Mouse (Mus musculus) natural killer cell, adult 2 months (primary cell): Measurements from ENCODE around the gene Sppl2b.
"Not testable (repeated sequence)": the region's sequence is repeated elsewhere in the genome, so short reads cannot be mapped to it uniquely, and the experiment has no call there.

Experiments used
- DNase-seq, 2 experiments: peaks; one replicate each; pipeline ENCODE4 v3.0.0; 2022; ENCODE audit warnings: low spot score in 2 of 2

The Sppl2b gene

DNA sequence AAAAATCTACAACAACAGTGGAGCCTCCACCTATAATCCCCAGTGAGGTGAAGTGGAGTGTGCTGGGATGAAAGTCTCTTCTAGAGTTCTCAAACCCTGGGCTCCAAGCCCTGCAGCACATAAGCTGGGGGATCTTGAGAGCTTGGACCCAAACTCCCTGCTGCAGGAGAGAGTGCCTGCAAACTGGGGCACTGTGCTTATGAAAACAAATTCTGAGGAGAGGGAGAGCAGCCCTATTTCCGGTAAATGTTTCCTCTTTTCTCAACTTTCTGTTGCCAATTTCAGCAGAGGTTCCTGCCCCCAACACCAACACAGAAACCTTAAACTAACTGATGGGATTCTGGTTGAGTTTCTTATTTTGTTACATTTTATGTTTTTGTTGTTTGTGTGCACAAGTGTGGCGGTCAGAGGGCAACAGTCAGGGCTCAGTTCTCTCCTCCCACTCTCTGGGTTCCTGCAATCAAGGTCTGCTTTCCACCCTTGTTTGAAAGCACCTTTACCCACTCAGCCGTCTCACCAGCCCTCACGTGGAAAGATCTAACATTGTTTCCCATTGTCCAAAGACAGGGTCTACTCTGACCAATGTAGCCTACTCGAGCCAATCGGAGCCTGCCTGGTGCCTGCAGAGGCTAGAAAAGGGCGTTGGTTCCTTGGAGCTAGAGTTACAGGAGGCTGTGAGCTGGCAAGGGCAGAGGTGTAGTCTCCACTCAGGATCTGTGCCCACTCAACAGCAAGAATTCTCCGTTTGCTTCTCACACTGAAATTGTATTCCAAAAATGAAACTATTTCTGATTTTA, 31.0 kb upstream of the Sppl2b start:
- DNase-seq = no peak

DNA sequence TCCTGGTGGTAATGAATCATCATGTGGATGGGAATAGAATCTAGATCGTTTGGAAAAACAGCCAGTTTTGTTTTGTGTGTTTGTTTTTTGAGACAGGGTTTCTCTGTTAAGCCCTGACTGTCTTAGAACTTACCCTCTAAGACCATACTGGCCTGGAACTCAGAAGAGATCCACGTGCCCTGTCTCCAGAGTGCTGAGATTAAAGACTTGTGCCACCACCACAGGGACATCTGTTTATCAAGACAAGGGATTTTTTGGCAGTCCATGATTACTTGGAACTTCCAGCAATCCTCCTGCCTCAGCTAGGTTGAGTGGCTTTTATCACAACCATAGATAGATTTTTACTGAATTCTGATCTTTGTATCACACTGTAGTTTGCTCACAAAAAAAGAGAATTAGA, 30.2 kb upstream of the Sppl2b start:
- no peak for DNase-seq

DNA sequence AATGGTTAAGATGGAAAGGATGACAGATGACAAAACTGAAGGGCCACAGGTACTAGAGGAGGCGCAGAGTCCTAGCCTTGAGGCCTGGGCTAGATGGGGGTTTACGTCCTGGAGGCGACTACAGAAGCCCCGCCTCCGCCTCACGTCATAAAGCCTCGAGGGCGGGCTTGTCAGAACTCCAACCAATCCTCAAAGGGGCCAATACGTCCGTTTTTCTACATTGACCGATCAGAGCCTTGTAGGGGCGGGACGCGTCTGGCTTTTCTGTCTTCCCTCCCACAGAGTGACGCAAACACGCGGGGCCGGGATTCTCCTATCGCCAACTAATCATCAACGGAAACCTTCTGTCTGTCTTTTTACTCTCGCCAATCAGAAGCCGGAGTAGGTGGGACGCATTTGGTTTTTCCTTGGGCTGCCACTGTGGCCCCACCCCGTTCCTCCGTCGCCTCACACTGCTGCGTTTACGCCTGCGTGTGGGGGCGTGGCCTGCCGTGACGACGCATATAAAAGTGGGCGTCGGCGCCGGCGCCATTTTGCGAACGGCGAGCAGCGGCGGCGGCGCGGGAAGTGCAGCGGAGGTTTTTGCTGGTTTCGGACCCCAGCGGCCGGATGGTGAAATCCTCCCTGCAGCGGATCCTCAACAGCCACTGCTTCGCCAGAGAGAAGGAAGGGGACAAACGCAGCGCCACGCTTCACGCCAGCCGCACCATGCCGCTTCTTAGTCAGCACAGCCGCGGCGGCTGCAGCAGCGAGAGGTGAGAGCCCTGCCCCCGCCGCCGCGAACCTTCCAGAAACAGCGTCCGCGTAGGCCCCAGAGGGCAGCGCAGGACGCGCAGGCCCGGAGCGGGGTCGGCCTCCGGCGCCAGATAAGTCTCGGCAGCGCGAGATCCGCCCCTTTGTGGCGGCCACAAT, 28.7 kb upstream of the Sppl2b start, which contains the start of gene Oaz1:
Oaz1 (plus strand) TSS at position 506 of the 912 bp plus-strand sequence.
- peak; percentile 99 for DNase-seq

DNA sequence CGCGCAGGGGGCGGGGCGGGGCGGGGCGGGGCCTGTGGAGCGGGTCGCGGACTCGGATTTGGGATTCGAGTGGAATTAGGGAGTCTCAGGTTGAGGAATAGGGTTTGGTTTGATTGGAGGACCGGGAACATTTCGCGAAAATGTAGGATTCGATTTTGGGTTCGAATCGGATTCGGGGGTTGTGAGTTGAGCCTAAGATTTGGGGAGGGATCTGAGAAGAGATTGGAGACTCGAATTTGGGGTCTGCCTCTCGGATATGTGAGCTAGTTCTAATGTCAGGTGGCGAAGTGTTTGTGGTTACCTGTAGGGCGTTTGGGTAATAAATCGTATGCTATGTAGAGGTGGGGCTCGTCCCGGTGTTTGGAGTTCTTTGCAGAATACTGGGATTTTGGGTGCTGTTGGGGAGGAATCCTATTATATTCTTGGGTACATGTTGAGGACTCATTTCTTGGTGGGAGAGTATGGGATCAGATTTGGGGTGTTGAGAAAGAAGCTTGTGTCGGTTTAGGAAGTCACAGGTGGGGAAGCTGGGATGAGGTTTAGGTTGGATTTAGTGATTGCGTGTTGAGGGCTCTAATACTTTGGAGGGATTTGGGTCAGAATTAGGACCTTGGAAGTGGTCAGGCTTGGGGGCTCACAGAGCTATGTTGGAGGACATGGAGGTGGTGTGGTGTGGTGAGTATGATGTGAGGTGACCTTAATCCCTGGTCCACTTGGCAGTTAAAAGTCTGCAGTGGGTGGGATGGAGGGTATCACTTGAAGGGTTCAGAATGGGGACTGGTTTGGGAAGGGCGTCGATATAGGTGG, 27.8 kb upstream of the Sppl2b start:
- DNase-seq = no peak

DNA sequence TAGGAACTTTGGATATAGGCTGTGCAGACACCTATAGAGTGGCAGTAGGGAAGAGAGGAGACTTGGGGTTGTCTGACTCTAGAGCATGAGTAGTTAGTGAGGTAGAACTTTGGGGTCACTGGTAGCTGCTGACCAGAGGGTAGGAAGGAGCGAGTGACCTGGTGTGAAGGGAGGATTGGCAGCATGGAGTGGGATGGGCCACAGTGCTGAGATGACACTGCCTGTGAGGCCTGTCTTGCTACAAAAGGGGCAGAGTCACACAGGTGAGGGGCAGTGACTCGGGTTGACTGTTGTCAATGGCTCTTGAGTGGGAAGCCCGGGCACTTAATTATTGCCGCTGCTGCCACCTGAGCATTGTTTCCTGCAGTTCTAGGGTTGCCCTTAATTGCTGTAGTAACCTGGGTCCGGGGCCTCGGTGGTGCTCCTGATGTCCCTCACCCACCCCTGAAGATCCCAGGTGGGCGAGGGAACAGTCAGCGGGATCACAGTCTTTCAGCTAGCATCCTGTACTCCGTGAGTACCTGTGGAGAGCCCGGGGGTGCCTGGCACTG, 27.1 kb upstream of the Sppl2b start:
- no peak for DNase-seq

DNA sequence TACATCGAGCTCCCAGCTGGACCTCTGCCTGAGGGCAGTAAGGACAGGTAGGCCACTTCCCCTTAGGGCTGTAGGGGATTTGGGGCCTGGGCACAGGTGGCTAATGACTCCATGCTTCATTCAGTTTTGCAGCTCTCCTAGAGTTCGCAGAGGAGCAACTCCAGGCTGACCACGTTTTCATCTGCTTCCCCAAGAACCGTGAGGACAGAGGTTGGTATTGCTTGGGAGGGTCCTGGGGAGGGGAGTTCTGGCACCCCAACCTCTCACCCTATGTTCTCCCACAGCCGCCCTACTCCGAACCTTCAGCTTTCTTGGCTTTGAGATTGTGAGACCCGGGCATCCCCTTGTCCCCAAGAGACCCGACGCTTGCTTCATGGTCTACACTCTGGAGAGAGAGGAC, 26.5 kb upstream of the Sppl2b start:
- not testable (repeated sequence) for DNase-seq

DNA sequence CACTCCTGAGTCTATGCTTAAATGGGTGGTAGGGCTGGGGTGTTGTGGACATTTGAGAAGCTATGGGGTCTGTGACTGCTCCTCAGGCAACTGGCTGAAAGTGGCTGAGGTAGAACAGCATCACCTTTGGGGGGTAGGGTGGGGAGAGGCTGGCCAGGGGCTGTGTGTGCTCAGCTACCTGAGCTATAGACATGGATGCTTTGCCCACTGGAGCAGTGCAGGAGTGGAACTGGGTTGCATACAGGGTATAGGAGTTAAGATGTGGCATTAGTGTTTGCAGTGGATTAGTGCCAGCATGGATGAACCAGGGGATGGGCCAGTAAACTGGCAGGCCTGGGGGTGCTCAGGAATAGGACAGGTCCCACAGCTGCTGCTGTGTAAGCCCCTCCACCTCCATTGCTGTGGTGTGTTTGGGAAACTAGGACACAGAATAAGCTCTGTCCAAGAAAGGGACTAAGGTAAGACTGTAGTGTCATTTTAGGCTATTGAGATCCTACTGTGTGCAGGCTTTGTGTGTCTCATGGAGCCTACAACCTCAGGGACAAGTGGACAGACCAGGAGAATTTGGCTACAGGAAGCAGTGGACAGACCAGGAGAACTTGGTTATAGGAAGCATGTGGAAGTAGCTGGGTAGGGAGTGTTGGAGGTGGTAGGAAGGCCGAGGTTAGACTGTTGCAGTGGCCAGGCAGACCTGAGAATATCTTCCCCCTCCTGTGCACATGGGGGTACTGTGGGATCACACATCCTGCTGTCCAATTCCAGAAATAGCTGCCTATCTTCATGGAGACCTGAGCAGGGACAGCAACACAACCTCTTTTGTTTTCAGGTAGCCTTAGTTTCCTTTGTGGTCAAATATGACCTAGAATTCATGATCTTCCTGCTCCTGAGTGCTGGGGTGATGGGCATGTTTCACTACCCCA, 25.5 kb upstream of the Sppl2b start:
- DNase-seq = no peak

DNA sequence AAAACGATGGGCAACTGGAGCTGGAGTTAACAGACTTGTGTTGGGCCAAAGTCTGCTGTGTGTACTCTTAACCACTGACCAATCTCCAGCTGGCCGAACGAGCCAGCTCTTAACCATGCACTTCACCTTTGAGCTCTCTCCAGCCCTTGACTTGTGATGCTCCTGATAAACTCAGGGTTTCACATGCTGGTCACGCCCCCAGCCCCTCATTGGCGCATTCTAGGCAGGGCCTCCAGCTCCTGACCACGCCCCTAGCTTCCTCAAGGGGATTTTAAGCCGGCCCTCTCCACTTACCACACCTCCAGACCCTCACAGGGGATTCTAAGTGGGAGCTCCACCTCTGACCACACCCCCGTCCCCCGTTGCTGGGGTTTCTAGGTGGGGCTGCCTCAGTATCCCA, 23.9 kb upstream of the Sppl2b start:
- DNase-seq = peak in 1 of 2 experiments; percentile 40

DNA sequence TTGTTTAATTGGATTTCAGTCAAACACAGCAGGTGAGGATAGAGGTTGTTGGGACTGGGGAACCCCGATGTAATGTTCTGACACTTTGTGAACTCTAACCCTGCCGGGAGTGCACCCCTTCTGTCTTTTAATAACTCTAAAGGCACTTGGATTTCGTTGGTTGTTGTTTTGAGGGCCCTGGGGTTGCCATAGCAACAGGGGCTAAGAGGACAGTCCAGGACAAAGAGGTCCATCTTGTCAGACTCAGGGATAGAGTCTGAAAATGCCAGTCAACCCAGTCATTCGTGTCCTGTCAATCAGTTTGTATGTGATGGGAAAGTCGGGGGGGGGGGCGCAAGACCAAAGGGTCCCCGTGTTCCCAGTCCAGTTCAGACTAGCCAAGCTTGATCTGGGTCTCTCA, 22.3 kb upstream of the Sppl2b start:
- no peak for DNase-seq

DNA sequence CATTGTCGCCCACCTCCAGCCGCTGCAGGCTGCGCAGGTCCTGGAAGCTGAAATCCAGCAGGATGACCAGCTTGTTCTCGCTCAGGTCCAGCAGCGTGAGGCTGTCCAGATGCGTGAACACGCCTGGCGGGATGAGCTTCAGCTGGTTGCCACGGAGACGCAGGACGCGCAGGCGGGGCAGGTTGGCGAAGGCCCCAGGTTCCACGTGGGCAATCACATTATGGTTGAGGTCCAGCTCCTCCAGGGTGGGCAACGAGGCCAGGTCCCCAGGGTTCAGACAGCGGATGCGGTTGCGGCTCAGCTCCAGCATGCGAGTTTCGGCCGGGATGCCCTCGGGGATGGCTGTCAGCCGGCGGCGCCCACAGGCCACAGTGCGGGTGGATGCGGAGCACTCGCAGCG, 19.5 kb upstream of the Sppl2b start:
- no peak for DNase-seq

DNA sequence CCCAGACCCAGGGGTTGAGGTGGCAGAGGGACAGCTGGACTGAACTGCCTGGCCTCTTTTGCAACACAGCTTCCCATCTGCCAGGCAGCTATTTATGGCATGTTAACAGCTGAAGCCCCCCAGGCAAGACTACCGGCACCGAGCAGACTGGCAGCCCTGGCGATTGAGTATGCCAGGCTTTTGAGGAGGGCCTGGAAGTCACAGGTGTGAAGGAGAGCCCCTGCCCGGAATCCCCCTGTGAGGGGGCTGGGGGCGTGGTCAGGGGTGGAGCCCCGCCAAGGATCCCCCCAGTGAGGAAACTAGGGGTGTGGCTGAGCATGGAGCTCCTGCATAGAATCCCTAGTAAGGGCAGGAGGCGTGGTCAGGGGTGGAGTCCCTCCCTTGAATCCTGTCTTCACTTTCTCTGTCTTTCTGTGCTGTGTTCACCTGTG, 18.1 kb upstream of the Sppl2b start:
- DNase-seq = no peak

DNA sequence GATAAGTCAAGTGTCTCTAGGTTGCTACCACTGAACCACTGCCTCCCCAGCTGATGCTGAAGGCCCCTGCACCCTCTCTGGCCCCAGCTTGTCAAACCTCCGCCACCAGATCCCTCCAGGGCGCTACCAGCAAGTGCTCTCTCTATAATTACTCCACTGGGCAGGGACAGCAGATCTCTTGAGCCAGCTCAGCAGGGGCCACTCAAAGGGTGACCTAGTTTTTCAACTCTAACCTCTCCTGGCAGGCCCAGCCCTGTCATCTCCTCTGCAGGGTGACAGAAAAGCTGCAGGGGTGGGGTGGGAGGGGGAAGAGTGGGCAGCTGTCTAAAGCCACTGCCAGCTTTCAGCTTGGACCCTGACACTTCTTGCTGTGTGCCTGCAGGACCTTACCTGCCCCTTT, 17.2 kb upstream of the Sppl2b start:
- DNase-seq = no peak

DNA sequence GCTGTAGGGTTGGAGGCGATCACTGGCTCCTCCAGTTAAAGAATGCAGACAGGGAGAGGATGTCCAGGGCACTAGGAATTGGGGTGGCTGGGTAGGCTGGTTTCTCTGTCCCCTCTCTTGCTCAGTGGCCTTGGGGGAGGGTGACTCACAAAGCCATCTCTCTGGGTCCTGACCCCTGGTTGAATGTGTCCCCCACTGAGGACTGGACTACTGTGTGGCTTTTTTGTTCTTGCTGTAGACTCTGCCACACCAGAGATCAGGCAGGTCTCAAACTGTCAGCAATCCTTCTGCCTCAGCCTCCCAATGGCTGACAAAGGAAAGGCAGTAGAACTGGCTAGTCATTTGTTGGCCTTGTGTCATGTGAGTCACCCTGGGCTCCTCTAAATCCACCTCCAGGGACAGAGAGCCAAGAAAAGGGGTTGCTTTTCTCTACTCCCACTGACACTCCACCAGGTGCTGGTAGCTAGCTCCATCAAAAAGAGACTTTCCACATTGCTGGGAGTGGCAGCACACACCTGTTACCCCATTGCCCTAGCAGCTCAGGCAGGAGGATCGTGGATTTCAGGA, 16.6 kb upstream of the Sppl2b start:
- DNase-seq = no peak

DNA sequence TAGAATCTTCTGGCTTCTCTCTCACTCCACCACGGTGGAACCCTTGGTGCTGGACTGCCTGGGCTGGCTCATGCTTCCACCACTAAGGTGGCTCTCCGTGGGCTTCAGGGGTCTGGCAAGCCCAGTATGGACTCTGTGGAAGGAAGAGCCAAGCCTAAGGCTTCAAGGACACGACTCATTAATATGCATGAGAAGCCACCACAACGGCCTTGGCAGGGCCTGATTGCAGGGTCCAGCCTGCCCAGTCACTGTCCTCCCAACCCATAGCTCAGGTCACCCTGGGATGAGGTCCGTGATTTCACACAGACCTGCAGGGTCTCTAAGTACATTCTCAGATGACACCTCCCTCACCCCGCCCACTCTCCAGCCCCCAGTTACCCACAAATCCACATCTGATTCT, 15.2 kb upstream of the Sppl2b start:
- DNase-seq = no peak

DNA sequence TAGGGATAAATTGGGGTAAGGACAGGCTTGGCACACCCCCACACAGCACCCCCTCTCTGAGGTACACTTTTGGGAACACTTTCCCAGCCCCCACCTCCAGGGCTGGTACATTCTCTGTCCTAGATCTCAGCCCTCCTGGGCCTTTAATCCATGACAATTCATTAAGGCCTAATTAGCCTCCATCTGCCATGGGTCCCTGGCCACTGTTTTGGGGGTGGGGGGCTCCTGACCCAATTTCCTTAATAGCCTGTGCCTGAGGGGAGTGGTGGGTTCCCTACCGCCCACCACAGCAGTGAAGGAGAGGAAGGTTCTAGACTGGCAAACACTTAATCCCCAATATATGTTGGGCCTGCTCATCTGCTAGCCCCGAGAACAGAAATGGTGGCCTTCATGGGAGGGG, 13.4 kb upstream of the Sppl2b start:
- DNase-seq = no peak

DNA sequence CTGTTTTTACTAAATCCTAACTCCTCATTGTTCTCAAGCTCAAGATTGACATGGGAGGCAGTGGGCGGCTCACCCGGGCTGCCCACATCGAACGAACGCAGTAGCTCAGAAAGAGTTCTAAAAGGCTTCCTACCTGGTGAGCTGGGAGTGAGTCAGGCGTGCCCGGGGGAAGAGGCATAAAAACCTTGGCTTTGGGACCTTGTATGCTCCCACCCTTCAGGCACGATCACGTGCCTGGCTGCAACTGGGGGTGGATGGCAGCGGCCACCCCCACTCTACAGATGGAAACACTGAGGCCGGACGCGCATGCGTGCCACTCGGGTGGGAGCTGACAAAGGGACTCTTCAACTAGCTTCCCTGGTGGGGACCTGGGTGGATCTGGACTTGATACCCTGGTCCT, 12.7 kb upstream of the Sppl2b start:
- DNase-seq = no peak

DNA sequence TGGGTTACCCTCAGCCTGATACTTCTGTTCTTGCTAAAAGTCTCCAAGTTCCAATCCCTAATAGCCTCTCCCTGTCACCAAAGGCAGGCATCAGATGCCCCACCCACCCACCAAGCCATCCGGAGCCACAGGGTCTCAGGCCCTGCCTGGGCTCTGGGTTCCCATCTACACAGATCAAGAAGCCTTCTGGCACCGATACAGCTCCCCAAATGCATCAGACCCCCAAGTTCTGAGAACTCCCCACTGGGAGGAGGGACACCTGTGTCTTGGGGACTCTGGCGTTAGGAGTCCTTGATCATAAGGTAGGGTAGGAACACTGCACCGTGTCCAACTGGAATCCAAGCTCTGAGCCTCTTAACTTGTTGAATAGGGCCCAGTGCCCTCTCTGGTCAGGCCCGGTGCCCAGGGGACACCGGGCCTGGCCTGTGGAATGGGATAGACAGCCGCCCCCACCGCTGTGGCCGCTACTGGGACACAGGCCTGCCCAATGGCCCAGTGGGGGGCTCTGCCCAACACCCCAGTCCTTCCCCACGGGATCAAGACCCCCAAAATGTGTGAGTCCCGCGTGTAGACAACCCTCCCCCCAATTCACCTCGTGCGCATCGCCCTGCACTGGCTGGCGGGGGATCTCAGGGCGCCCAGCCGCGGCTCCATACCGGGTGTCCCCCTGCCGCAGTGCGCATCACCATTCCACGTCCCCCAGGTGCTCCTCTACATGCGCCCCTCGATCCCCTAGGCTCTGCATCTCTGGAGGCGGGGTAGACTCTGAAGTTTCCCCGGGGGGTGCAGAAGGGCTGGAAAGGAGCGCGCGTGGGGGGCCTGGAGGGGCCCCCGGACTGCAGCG, 11.8 kb upstream of the Sppl2b start:
- no peak for DNase-seq

DNA sequence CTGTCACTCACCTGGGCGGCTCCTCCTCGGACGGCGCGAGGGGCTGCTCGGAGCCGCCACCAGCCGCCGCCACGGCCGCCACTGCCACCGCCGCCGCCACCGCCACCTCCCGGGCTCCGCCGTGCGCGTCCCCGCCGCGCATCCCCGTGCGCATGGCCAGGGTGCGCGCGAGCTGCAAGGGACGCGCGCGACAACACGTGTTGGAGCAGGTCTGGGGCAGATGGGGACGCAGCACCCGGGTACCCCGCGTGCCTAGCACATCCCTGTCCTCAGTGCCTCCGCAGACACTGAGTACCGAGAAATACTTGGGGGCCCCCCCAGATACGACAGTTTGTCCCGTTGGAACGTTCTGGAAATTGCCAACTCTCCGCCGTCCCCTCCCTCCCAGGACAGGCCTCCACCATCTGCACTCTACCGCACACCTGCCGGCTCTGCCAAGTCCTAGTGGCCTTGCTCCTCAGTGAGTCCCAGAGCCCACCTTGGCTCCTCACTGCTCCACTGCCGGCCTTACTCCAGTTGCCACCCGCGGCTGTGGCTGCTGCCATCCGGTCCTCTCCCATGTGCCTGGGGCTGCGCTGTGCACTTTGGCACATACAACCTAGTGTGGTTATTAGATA, 11.0 kb upstream of the Sppl2b start, which contains the start of gene Lingo3:
Lingo3 (minus strand) TSS at position 109 of the 617 bp plus-strand sequence.
- no peak for DNase-seq
